Mouse (Mus musculus): Measurements from ENCODE around the gene Rita1.

DNA sequence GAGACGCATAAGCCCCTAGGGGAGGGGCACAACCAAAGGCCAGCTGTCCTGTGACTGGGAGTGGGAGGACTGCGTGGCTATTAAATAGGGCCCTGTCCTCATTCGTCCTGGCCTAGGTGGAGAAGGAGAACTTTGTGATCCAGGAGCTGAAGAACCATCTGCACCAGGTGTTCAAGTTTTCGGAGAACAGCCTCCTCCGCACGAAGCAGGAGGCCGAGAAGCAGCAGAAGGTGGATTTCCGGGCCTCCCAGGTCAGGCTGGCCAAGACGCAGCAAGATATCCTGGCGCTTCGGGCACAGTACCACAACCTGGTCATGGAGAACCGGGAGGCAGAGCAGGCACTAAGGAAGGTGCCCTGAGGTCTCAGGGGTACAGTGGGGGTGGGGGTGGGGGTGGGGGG lies 10.2 kb downstream of the Rita1 start:
- no peak for TF ChIP-seq CTCF (IDR thresholded peaks at IDR 0.05; ENCODE audit: extremely low read depth, insufficient read depth, insufficient read length, insufficient replicate concordance)
- TF ChIP-seq POLR2A (IDR thresholded peaks at IDR 0.05; ENCODE audit: low read depth, low read length) = no peak
